Mouse (Mus musculus) adipocyte (in vitro differentiated cells): Measurements from ENCODE around the gene Hirip3.

Experiments used
- DNase-seq: peaks from one replicate; pipeline ENCODE4 v3.0.0-alpha.2; 2016; ENCODE audit warnings: low spot score

The Hirip3 gene

DNA sequence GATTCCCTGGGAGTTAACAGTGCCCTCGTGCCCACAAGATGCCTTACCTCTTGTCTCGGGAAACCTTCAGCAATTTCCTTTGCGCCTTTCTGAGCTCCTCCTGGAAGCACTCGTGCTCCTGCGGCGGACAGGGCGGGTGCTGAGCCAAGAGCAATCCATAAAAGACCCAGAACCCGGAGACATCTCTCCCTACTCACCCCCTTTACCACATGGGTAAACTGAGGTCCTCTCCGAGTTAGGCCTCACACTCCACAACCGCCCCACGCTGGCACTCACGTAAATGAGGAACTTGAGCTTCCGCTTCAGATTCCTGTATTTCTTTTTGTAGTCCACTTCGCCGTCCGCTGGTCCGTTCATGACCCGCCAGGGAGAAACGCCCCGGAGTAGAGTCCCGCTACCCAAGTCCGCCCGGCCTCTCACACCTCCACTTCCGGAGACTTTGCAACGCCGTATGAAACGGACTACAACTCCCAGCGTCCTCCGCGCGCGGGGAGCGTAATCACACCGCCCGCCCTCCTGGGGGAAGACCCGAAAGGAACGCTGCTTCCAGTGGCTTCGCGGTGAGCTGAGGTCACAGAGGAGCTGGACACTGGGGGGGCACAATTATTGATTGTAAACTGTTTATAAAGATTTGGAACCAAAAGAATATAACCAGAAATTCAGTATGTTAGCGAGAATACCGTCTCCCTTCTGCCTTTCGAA, at the start of gene Hirip3:
TSS of gene Hirip3 (plus strand) at position 544 of the 702 bp plus-strand sequence.
- peak; percentile 88 for DNase-seq

DNA sequence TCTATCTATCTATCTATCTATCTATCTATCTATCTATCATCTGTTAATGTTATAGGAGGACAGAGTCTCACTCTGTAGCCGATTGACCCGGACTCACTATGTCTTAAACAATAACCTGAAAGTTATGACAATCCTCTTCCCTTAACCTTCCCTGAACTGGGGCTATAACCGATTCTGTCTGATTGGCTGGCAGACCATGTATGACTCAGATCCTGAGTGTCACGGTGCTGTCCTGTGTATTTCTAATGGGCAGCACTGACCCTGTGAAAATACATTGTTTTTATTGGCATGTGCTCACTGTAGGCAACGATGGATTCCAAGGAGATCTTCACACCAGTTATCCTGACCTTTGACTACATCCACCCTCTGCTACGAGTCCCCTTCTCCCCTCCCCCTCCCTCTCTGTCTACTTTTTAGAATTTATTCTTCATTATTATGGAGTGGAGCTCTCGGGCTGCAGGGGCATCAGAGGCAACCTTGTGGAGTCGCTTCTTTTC, 46.0 kb upstream of the Hirip3 start:
- DNase-seq: peak; percentile 51

DNA sequence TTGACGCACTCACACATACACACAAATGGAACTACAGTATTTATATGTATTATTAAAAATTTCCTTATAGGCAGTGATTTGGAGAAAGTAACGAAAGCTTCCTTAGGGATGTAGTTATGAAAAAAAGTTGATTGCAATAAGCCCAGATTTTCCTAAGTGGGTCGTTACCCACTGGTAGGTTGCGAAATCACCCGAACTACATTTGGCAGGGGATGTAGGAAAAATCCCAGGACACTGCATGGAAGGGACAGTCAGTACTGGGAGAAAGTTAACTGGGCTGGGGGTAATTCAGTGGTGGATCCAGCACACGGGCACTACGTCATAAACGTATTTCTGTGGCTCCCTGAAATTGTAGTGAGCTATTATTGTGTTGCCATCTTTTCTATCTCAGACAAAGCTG, 45.3 kb upstream of the Hirip3 start:
- DNase-seq: peak; percentile 80

DNA sequence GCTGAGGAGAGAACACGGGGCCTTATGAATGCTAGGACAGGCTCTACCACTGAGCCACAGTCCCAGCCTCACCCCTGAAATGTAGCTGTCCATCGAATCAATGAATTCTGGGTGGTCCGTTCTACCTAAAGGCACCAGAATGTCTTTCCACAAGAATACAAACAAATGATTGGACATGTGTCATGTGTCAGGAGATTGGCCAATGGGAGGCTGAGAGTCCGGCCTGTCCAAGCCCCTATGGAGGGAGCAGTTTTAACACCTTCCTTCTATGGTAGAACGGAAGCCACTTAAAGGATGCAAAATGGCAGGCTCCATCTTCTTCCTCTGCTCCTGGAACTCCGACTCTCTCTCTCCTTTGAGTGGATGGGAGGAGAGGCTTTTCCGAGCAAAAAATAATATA, 44.2 kb upstream of the Hirip3 start:
- no peak for DNase-seq

DNA sequence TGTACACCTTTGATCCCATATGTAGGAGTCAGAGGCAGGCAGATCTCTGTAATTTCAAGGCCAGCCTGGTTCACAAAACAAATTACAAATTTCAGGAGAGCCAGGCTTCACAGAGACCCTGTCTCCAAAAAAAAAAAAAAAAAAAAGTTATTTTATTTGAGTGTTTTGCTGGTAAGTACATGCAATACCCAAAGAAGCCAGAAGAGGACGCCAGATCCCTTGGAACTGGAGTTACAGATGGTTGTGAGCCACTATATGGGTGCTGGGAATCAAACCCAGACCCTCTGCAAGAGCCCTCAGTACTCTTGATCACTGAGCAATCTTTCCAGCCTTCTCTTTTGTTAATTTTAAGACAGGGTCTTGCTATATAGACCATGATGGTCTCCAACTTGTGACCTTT, 43.0 kb upstream of the Hirip3 start:
- no peak for DNase-seq

DNA sequence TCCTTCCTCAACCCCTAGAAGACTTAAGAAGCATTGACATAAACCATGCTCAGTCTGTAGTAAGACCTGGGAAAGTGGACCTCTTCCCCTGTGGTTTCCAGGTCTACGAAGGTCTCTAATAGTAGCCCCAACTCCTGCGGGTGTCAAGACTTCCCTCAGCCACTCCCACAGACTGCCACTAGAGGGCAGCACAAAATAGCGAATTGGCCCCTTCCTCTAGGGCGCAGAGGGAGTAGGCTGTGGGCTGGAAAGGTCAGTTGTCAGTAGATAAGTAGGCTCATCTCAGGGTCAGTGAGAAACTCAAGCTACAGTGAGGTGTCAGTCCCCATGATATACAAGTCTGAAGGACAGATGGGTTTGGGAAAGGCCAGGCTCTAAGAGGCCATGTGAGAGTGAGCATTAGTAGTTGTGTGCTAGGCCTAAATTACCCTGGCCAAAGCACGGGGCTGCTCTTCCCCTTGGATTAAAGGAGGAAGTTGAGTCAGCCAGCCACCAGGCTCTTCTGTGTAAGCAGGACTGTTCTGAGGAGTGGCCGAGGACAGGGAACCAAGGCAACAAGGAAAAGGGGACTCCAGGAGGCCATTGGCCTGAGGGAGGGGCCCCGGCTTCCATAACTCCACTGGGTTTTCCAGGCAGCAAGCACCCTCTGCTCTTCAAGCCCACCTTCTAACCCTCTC, 39.8 kb upstream of the Hirip3 start:
- DNase-seq: peak; percentile 81

DNA sequence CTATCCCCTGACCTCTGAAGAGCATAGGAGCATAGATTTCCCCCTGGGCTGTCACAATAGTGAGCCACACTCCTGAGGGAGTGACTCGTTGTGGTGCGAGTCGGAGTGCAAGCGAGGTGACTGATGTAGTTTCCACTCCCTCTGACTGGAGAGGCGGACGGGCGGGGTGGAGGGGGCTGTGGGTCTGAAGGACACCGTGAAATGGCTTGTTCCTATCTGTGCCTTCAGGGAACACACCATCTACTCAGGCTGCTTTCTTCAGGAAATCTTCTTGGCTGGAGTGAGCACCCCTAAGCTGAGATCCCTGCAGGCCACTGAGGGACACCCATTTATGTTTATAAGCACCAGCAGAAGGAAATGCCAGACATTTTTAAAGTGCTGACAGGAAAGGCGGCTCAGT, 39.0 kb upstream of the Hirip3 start:
- no peak for DNase-seq

DNA sequence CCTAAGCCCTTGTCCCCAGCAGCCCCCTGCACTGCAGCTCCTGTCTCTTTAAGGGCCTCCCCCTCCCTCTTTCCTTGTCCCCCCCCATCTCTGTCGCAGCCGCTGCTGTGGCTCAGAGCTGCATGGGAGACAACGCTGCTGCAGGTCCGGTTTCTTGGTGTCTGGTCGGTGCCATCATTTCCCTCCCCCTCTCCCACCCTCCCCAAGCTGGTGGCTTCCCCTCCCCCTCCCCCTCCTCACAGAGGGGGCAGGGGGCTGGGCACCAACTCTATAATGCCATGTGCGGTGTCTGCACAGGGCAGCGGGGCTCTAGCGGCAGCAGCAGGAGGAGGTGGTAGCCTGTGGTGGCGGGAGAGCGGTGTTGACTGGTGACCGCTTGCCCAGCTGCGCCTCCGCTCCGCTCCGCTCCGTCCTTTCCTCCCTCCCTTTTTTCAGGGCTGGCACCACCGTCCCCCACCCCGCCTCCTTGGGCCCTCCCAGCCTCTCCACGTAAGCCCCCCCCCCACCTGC, 38.5 kb upstream of the Hirip3 start:
- no peak for DNase-seq

DNA sequence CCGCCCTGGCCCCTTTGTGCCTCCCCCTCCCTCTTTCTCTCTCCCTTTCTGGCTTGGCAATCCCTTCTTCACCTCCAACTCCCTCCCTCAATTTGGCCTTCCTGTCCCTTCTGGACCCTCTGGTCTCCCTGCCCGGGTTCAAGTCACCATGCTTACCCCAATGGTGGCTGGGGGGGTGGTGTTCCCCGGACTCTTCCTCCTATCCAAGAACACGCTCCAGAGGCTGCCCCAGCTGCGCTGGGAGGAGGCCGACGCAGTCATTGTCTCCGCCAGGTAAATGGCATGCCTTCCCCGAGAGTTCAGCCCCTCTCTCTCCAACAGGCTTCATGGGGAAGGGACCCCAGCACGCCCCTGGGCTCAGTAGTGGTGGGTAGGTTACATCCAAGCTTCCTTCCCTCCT, 37.8 kb upstream of the Hirip3 start:
- no peak for DNase-seq

DNA sequence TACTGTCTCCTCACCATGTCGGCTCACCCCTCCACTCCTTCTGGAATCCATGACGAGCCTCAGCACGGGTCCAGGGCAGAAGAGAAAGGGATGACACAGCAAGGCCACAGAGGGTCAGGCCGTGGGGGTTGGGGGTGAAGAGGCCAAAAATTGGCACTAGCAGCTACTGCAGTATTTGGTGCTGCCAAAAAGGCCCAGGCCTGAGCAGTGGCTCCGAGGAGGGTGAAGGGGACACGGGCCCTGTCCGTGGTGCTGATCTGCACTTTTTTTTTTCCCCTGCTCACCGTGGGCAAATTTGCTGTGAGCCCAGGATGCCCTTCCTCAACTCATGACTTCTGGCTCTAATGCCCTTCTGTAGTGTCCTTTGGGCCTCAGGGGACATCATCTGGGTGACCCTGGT, 36.4 kb upstream of the Hirip3 start:
- DNase-seq: peak; percentile 65

DNA sequence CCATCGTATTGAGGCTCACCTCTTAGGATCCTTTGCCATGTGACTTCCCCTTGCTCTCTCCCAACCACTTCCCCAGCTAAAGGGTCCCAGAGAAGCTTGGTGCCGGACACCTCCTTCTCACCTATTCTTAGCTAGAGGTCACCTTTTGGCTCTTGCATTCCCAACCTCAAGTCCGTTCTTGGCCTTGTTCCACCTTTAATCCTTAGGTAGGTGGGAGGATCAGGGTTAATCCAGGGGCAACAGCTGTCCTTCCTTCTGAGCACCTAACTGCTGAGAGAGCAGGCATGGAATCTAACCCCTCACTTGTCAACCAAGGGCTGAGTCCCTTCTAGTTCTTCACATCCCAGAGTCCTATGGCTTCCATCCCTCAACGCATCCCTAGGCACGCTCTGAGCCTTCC, 35.8 kb upstream of the Hirip3 start:
- DNase-seq: no peak

DNA sequence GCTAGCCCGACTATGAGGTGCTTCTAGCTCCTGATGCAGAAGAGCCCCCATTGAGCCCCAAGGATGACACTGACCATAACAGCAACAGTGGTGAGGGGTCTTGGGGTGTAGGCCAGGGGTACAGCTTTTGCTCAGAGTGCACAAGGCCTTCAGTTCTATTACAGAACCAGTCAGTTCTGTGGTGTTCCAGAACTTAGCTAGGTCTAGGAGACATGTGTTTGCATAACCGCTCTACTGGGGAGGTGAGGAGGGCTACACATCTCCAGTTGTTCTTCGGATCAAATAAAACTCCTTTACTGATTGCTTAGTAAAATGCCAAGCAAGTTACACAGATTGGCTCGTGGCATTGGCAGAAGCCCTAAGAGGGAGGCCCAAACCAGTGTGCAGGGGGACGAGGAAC, 30.2 kb upstream of the Hirip3 start, which contains the start of gene 4930451I11Rik:
TSS of gene 4930451I11Rik (minus strand) at position 101 of the 400 bp plus-strand sequence.
- DNase-seq: no peak

DNA sequence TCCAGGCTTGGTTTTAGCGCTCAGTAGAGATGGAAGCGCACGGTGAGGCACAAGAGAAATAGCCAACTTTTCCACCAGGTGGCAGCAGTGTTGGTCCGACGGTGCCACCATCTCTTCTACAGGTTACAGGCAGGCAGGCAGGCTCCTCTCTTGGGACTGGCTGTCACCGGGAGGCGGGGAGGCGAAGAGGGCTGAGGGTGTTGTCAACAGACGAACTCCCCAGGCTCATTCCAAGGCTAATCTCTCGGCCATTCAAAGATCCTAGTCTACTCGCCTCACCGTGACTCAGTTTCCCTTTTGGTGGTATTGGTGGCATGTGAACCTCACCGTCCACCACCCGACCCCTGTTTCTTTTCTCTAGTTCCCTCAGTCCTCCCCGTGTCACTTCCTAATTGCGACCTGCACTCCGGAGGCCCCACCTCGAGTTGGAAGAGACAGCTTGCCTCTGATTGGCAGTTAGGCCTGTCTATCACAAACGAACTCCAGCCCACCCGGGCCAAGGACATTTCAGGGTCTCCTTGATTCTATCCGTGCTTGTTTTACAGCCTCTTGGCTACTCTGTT, 29.7 kb upstream of the Hirip3 start:
- peak; percentile 54 for DNase-seq

DNA sequence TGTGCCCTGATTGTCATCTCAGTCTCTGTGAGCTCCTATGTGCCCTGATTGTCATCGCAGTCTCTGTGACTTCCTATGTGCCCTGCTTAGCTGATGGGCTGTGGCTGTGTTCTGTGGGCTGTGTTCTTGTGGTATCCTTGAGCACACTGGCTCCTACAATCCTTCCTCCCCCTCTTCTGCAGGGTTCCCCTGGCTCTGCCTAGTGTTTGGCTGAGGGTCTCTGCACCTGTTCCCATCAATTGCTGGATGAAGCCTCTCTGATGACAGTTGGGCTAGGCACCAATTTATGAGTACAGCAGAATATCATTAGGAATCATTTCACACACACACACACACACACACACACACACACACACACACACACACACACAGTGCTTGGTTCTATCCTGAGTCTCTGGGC, 28.5 kb upstream of the Hirip3 start:
- no peak for DNase-seq

DNA sequence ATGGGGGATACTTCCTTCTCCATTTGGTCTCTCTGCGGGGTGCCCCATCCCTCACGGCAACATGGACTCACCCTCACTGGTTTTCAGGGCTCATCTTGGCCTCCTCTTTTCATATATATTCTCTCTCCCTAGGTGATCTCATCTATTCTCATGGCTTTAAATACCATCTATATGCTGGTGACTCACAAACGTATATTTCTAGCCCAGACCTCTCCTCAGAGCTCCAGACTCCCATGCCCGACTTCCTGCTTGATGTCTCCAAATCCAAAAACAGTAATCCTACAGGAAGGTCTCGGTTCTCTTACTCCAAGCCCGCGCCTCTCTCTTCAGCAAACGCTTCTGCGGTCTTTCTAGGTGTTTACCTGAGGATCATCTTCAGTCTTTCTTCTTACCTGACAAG, 18.5 kb upstream of the Hirip3 start:
- no peak for DNase-seq

DNA sequence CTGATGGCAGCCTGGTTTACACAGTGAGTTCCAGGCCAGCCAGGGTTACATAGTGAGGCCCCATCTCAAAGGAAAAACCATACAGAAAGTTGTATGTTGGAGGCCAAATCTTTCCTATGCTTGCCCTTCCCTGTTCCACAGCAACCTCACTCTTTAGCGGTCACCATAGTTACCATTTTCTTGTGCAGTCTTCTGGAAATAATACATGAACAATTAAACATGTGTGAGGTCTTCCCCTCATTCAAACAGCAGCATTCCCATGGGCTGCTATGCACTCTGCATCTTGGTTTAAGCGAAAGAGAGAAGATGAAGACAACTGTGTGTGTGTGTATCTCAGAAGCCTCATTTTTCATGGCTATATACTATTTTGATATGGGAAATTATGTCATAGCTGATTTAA, 16.3 kb upstream of the Hirip3 start:
- DNase-seq: no peak

DNA sequence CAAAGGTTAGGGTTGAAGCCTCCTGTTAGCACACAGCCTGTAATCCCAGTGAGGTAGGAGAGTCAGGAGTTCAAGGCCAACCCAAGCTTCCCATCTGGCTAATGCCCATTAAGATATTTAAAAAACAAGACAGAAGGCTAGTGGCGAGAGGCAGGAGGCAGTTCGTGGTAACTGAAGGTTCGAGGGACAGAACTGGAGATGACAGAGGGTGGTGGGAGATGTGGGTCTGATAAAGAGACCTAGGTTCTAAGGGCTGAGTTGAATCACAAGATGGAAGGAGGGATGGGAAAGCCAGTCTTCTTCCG, 14.7 kb upstream of the Hirip3 start, which contains the start of gene Doc2a:
TSS of gene Doc2a (plus strand) at position 301 of the 305 bp plus-strand sequence.
- DNase-seq: no peak

DNA sequence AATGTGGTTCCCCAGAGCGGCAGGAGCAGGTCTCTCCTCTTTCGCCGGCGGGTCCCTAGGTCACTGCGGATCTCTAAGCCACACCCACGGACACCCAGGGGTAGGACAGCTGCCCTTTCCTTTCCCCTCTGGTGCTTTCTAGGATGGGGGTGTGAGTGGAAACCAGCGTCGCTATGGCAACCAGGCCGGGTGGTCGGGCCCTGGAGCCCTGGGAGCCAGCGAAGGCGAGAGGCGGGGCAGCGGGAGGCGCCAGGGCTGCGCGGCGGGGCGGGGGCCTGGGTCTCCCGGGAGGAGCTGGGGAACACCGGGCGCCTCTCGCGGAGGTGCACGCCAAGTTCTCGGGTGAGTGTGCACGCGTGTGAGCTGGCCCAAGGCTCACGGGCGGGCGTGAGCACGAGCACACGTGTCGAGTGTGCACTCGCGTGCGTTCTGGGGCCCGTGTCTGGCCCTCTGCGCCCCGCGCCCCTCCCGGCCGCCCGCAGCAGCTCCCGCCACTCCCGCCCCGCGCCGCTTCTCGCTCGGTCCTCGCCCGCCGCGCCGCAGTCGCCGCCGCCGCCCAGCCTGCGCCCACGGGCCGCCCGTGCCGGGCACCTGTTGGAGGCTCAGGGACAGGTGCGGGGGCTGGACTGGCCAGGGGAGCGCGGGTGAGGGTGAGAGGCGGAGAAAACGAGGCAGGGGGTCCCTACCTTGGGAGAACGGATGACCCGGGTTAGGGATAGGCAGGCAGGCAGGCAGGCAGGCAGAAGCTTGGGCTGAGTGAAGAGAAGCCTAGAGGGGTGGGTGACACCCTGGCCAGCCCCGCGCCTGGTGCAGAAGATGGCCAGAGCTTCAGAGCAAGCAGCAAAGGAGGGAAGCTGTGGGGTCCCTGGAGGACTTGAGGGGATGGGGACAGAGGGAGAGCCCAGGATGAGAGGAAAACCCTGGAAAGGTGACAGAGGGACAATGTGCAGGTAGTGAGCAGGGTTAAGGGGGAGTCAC, 14.1 kb upstream of the Hirip3 start:
- DNase-seq: no peak

DNA sequence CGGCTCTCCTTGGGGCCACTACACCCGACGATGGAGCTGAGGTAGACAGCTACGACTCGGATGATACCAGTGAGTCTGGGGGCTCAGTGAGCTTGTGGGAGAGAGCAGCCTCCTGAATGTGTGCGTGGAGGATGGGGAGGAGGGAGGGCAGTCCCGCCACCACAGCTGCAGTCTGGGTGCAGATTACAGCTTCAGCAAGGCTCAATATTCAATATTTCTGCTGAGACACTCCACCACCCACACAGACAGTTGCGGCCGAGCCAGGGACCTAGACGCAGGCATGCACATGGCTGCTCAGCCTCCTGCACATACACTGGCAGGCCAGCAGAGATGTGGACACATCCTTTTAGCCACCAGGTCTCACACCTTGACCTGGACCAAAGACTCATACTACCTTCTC, 13.0 kb upstream of the Hirip3 start:
- no peak for DNase-seq

DNA sequence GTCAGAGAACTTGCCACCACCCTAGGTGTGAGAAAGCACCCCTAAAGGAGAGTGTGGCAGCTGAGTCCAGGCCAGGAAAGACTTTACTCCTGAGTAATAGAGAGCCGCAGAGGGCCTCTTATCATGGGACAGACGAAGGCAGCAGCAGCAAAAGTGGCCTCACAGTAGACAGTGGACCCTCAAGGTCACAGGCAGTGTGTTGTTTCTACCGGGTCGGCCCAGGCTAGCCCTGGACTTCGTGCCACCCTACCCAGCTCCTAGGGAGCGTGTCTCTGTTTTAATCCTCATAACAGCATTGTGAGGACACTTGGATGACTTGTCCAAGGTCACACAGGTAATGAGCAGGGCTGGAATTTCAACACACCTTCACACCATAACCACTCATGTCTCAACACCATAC, 11.6 kb upstream of the Hirip3 start:
- DNase-seq: no peak

DNA sequence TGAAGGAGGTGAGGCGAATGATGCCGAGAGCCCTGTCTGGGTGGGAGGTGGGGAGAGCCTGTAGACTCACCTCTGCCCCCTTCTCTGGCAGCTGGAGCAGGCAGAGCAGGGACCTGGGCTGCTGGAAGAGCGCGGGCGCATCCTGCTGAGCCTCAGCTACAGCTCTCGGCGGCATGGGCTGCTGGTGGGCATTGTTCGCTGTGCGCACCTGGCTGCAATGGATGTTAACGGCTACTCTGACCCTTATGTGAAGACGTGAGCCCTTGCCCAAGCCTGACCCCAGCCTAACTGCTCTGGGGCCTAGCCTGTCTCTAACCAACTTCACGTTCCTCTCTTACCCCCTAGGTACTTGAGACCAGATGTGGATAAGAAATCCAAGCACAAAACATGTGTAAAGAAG, 10.6 kb upstream of the Hirip3 start:
- no peak for DNase-seq

DNA sequence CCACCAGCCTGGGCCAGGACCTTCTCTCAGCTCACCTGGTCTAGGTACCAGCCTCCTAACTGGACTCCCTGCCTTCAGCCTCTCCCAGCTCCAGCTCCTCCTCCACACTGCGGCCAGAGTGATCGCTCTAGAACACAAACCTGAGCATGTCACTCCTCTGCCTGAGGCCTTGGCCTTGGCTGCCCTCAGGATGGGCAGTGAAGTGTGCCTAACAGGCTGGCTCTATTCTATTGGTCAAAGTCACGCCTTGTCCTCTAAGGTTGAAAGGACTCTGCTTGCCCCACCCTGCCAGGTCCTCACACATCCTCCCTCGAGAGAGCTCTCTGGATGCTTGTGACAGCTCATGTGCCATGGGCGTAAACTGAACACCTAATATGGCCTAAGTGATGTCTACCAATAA, 8.3 kb upstream of the Hirip3 start:
- no peak for DNase-seq
